Mouse (Mus musculus): ENCODE measurements around the gene Shh. TPM values are rescaled to one million over a fixed set of nuclear protein-coding genes. Genes with fewer than 3 reads are reported as not detected.
A peak's percentile ranks its signal among the peaks of the same experiment; 100 is the strongest.

Gene Shh
- polyA plus RNA-seq, 1 experiment from 2014 or later = 2.0 TPM

DNA sequence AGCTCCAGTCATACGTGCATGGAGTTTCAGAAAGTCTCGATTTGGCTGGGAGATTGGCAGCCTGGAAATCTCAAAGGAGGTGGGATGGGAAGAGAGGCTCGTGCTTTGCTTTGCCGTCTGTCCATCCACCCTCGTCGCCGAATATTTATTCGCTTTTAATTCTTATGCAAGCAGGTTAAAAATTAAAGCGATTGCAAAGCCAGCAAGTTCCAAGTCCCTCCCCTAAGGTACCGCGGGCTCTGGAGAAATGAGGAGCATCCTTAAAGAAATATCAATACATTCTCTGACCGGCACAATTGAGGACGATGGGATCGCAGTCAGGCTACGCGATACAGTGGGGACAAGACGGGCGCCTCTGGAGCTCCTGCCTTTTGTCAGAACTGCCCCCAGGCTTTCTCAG is 1.5 kb downstream of the Shh start:
- Histone ChIP-seq H3K9ac (peak overlapping the region; percentile 48), H3K4me1 (replicated peaks) (peaks cover 44% of the 10 kb centered on the region), H3K4me2 (peak overlapping the region; percentile 99), H3K36me3 (no peaks in the 10 kb centered on the region), H3K9me3 (no peaks in the 10 kb centered on the region), H3K27ac (replicated peaks) (no peak overlapping the region), H3K4me3 (peak overlapping the region; percentile 54), H3K27me3 (peaks cover 79% of the 10 kb centered on the region)
- WGBS = under 1% methylated on average over 18 of the region's 18 CpGs
- ATAC-seq (ENCODE audit: low FRiP score, low read depth) = no peak

DNA sequence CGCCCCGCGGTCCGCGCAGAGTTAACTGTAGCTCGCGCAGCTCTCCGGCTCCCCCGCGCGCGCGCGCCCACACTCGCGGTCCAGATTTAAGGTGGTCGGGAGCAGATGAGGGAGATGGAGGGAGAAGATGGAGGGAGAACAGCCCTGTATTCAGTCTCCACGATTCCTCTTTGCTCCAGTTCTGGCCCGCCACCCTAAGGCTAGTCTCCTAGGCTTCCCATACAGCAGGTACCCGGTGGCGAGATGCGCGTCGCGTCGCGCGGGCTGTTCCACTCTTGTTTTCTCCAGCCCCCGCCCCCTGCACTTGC is 2.0 kb downstream of the Shh start:
- ATAC-seq (ENCODE audit: low FRiP score, low read depth) = peak; percentile 73
- Histone ChIP-seq H3K9ac (peak overlapping the region; percentile 48), H3K4me1 (replicated peaks) (peaks cover 49% of the 10 kb centered on the region), H3K4me3 (peak overlapping the region; percentile 54), H3K36me3 (no peaks in the 10 kb centered on the region), H3K27ac (replicated peaks) (peak overlapping the region; percentile 36), H3K4me2 (peak overlapping the region; percentile 99), H3K27me3 (peaks cover 83% of the 10 kb centered on the region), H3K9me3 (no peaks in the 10 kb centered on the region)
- 0% methylated on average over 28 of the region's 29 CpGs for WGBS

DNA sequence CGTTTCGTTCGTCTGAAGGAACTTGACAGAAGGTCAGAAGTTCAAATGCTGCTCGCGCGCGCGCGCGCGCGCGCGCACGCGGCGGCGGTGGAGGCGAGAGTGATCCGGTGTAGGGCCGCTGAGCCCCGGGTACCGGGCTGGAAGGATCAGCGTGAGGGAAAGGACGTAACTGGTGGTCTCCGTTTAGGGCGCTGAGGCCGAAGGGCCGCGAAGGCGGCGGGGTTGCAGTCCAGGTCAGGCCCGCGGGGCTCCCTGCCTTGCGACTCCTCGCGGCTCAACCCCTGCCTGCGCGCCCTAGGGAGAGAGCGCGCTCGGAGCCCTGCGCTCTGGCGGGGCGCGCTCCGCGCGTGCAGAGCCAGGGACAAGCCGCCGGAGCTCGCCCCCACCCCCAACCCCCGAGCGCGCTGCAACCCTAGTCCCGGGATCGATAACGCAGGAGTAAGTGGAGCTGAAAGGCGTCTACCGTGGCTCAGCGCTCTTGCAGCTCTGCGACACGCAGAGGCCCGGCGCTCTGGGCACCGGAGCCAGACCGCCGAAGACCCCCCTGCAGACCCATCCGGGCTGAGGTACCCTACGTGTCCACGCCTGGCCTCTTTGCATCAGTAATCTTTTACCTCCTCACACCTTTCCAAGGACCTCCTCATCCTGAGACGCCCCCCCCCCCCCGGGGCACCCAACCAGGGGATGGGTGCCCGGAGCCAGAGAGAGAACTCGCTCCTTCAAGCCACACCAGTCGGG is 2.5 kb downstream of the Shh start:
- H3K4me2 ChIP-seq = peak overlapping the region; percentile 99
- H3K4me3 ChIP-seq = peak overlapping the region; percentile 54
- peak; percentile 33 for ATAC-seq (ENCODE audit: low FRiP score, low read depth)
- WGBS = 0% methylated on average over 68 of the region's 76 CpGs
- H3K4me1 ChIP-seq (replicated peaks) = peaks cover 54% of the 10 kb centered on the region
- peak overlapping the region; percentile 48 for H3K9ac ChIP-seq
- H3K27ac ChIP-seq (replicated peaks) = peak overlapping the region; percentile 36
- H3K36me3 ChIP-seq = no peaks in the 10 kb centered on the region
- peaks cover 83% of the 10 kb centered on the region for H3K27me3 ChIP-seq
- H3K9me3 ChIP-seq = no peaks in the 10 kb centered on the region

DNA sequence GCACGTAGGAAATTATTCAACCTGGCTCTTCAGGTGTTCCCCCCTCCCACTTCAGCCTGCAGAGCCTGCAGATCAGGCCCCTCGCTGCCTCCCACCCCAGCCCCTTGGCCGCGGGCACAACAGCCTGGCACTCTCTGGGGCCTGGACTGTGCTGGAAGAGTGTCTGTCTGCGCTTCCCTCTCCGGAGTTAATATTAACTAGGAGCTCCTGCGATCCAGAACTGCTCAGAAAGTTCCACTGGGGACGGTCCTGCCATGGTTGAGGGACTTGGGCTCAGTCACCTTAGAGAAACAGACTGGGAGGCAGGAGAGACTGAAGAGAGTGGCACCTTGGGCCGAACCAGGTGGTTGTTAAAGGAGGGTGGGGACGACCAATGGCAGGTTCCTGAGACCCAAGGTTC is 3.4 kb downstream of the Shh start:
- Histone ChIP-seq H3K9ac (no peak overlapping the region), H3K4me1 (replicated peaks) (peaks cover 62% of the 10 kb centered on the region), H3K36me3 (no peaks in the 10 kb centered on the region), H3K4me3 (peak overlapping the region; percentile 54), H3K27ac (replicated peaks) (no peak overlapping the region), H3K27me3 (peaks cover 83% of the 10 kb centered on the region), H3K4me2 (peak overlapping the region; percentile 99), H3K9me3 (no peaks in the 10 kb centered on the region)
- WGBS = 3% methylated on average over 10 of the region's 10 CpGs
- ATAC-seq (ENCODE audit: low FRiP score, low read depth) = no peak

DNA sequence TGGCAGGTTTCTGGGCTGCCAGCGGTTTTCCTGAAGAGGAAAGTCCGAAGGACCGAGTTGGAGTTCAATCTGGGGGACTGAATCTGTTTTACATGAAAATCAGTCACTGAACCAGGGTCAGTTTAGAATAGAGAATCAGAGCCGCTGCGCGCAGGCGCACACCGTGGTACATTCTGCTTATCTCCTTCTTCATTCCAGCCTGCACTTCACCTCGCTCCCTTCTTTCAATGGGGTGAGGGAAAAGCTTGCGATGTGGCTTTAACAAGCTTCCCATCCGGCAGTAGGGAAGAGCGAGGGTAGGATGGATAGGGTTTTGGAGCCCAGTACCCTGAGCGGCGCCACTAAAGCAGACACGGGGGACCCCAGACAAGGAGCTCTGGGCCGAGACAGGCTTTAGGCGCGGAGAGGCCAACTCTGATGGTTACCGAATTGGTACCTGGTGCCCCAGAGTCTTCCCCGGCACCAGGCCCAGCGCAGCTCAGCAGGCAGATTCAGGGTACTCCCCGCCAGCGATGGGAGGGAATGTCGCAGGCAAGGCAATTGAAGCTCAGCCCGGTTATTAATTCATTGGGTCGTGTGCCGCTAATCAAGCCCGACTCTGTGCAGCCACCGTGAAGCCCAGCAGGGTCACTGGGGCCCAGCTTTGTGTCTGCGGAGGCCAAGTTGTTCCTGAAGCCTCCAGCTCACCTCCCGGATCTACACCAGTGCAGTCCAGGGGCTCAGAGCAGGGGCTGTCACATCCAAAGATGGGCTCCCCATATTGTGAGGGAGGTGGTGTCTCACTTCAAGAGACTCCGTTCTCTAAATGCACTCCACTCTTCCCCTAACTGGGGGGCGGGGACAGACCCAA is 4.1 kb downstream of the Shh start:
- Histone ChIP-seq H3K27me3 (peaks cover 83% of the 10 kb centered on the region), H3K4me2 (peak overlapping the region; percentile 99), H3K27ac (replicated peaks) (no peak overlapping the region), H3K36me3 (no peaks in the 10 kb centered on the region), H3K9me3 (no peaks in the 10 kb centered on the region), H3K9ac (peak overlapping the region; percentile 46), H3K4me1 (replicated peaks) (peaks cover 69% of the 10 kb centered on the region), H3K4me3 (peak overlapping the region; percentile 54)
- ATAC-seq (ENCODE audit: low FRiP score, low read depth) = no peak
- 2% methylated on average over 33 of the region's 33 CpGs for WGBS

DNA sequence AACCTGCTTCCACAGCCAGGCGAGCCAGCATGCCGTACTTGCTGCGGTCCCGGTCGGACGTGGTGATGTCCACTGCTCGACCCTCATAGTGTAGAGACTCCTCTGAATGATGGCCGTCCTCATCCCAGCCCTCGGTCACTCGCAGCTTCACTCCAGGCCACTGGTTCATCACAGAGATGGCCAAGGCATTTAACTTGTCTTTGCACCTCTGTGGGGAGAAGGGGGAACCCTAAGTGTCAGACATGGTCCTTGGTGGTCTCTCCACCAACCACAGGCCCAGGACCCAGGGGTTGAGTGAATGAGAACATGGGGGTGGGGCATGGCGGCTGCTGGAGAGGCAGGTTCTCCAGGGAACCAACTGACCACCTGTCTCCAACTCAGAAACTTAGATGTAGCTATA is 5.7 kb downstream of the Shh start:
- ATAC-seq (ENCODE audit: low FRiP score, low read depth) = no peak
- Histone ChIP-seq H3K27me3 (peaks cover 83% of the 10 kb centered on the region), H3K4me3 (no peak overlapping the region), H3K27ac (replicated peaks) (no peak overlapping the region), H3K4me2 (no peak overlapping the region), H3K9me3 (no peaks in the 10 kb centered on the region), H3K9ac (no peak overlapping the region), H3K36me3 (no peaks in the 10 kb centered on the region), H3K4me1 (replicated peaks) (peaks cover 66% of the 10 kb centered on the region)
- WGBS = 15% methylated on average over 11 of the region's 11 CpGs

DNA sequence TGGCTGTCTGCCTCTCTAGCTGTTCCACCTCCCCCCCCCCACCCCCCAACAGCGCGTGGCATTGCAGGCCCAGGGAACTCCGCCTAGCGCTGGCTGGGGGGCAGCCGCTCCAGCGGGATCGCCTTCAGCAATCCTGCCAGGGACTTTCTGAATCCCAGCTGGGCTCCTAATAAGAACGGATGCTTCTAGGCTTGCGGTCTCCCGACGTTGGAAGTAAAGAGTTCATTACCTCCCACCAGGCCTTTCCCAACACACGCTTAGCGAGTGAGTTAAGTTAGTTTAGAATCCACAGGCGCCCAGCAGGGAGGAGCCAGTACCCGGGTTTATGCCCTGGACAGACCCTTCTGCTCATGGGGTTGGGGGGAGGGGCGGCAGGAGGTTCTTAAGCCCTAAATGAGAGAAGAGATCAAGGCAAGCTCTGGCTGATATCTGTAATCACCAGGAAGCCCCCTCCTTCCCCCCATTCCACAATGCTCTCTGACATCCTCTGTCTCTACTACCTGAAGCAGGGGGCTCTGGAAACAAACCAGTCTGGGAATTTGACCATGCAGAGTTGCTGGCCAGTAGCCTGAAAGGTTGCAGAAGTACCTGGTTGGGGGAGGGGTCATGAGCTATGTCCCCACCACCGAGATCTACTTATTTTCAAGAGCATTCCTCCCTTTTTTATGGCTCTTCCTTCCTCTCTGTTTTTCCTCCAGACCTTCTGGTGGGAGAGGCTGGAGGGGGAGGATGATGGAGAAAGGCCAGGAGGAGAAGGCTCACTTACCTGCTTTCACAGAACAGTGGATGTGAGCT is 6.3 kb downstream of the Shh start:
- Histone ChIP-seq H3K36me3 (no peaks in the 10 kb centered on the region), H3K27me3 (peaks cover 85% of the 10 kb centered on the region), H3K4me2 (0 out of 2 replicates have a peak overlapping the region, but pooled peaks have one; percentile 10), H3K27ac (replicated peaks) (no peak overlapping the region), H3K4me1 (replicated peaks) (peaks cover 59% of the 10 kb centered on the region), H3K9ac (no peak overlapping the region), H3K9me3 (no peaks in the 10 kb centered on the region), H3K4me3 (peak overlapping the region; percentile 4; the same call in 1 of the 2 replicates)
- ATAC-seq (ENCODE audit: low FRiP score, low read depth) = no peak
- WGBS = 5% methylated on average over 17 of the region's 17 CpGs

DNA sequence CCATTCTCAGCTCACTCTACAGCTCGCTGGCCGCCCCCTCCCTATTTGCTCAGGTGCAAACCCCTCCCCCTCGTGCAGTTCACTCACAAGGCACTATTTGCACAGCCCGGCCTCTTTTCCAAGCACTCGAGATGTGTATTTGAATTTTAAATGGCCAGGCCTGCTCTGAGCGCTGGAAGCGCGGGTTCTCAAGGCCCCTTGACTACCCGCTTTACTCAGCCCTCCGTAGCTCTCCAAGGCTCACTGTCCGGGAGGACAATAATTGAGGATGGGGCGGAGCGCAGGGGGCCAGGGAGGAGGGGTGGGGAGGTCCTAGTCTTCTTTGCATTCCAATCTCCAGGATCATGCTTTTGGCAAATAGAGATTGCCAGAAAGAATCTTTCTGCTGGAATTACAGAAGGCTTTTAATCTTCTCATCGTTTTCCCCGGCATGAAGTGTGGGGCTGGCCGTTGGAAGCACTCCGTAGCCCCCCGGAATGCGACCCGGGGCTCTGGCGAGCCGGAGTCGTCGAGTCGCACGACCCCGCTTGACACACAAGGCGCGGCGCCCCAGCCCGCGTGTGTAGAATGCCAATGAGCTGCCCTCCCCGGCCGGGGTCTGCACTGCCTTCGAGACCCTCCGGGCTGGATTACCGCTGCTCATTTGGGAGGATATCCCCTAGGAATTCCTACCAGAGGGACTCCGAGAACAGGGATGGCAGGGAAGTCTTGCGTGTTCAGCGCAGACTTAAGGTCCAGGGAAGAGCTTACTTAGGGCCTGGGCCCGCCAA is 7.4 kb downstream of the Shh start:
- Histone ChIP-seq H3K9me3 (no peaks in the 10 kb centered on the region), H3K27ac (replicated peaks) (no peak overlapping the region), H3K36me3 (no peaks in the 10 kb centered on the region), H3K9ac (no peak overlapping the region), H3K4me2 (peak overlapping the region; percentile 85), H3K4me1 (replicated peaks) (peaks cover 51% of the 10 kb centered on the region), H3K4me3 (no peak overlapping the region), H3K27me3 (peaks cover 87% of the 10 kb centered on the region)
- peak; percentile 45; the same call in 1 of the 2 replicates for ATAC-seq (ENCODE audit: low FRiP score, low read depth)
- 2% methylated on average over 41 of the region's 41 CpGs for WGBS

DNA sequence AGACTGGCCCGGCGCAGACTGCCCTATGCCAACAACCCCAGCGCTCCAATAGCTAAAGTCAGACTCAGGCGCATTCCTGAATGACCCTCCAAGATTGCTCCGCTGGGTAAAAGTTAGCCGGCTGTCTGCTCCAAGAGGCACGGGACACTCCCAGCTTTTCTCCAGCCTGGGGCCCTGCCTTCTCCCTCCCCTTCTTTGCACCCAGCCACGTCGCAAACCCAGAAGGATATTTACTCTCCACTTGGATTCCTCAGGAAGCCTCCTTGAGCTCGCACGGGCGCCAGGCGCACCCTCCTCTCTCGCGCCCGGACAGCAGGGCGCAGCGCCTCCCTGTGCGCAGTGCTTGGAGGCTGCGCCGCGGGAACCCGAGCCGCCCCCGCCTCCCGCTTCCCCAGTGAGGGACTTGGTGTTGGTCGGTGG is 8.2 kb downstream of the Shh start:
- Histone ChIP-seq H3K27me3 (peaks cover 83% of the 10 kb centered on the region), H3K4me1 (replicated peaks) (peaks cover 43% of the 10 kb centered on the region), H3K36me3 (no peaks in the 10 kb centered on the region), H3K9me3 (no peaks in the 10 kb centered on the region), H3K9ac (no peak overlapping the region), H3K4me2 (peak overlapping the region; percentile 85), H3K27ac (replicated peaks) (no peak overlapping the region), H3K4me3 (peak overlapping the region; percentile 45)
- ATAC-seq (ENCODE audit: low FRiP score, low read depth) = 0 out of 2 replicates have a peak, but pooled peaks have one; percentile 36
- WGBS = 2% methylated on average over 27 of the region's 27 CpGs

DNA sequence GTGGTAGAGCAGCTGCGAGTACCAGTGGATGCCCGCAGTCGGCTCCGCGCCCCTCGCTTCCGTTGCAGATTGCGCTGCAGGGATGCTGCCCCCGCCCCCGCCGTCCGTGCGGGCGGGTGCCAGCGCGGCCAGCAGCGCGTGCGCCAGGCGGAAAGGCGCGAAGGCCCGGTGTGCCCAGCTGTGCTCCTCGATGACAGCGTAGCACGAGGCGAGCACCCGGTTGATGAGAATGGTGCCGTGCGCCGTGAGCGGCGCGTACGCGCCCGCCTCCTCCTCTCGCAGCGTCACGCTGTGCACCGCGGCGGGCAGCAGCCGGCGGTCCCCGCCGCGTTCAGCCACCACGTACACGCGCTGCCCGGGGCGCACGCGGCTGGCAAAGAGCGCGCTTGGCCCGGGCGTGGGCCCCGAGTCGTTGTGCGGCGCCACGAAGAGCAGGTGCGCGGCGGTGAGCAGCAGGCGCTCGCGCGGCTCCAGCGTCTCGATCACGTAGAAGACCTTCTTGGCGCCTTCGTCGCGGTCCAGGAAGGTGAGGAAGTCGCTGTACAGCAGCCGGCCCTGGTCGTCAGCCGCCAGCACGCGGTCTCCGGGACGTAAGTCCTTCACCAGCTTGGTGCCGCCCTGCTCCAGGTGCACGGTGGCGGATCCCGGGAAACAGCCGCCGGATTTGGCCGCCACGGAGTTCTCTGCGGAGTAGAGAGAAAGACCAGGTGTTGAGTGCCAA is 9.0 kb downstream of the Shh start:
- peak overlapping the region; percentile 85 for H3K4me2 ChIP-seq
- H3K36me3 ChIP-seq = no peaks in the 10 kb centered on the region
- H3K27ac ChIP-seq (replicated peaks) = no peak overlapping the region
- peak overlapping the region; percentile 45 for H3K4me3 ChIP-seq
- under 1% methylated on average over 92 of the region's 95 CpGs for WGBS
- H3K27me3 ChIP-seq = peaks cover 76% of the 10 kb centered on the region
- no peaks in the 10 kb centered on the region for H3K9me3 ChIP-seq
- peak; percentile 57 for ATAC-seq (ENCODE audit: low FRiP score, low read depth)
- peaks cover 36% of the 10 kb centered on the region for H3K4me1 ChIP-seq (replicated peaks)
- no peak overlapping the region for H3K9ac ChIP-seq

DNA sequence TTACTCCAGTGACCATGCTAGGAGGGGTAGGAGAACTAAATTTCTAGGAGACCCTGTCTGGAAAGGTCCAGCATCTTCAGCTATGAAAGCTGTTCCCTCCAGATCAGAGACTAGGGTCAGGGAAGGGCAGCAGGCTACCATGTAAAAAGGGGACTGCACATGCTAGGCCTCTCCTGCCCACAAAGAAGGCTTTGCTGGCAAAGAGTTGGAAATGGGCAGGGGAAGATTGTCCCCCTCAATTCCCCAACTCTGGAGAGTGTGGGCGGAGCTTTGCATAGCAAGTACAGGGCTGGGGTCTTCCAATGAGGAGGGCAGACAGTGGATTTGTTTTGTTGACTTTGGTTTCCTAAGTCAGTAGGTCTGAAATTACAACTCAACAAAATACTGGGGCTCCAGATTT is 10.7 kb downstream of the Shh start:
- H3K4me2 ChIP-seq = no peak overlapping the region
- 70% methylated on average over 1 of the region's 1 CpGs for WGBS
- no peaks in the 10 kb centered on the region for H3K9me3 ChIP-seq
- H3K36me3 ChIP-seq = no peaks in the 10 kb centered on the region
- no peak overlapping the region for H3K4me3 ChIP-seq
- peaks cover 29% of the 10 kb centered on the region for H3K4me1 ChIP-seq (replicated peaks)
- no peak overlapping the region for H3K27ac ChIP-seq (replicated peaks)
- no peak overlapping the region for H3K9ac ChIP-seq
- peaks cover 59% of the 10 kb centered on the region for H3K27me3 ChIP-seq
- no peak for ATAC-seq (ENCODE audit: low FRiP score, low read depth)
